Mouse (Mus musculus) lung, postnatal 14 days (tissue): ENCODE measurements around the gene Awat2.
"Not testable (repeated sequence)": the region's sequence is repeated elsewhere in the genome, so short reads cannot be mapped to it uniquely, and the experiment has no call there.

ENCODE experiments used
- DNase-seq: peaks from one replicate; pipeline ENCODE4 v3.0.0; 2021

Gene Awat2

DNA sequence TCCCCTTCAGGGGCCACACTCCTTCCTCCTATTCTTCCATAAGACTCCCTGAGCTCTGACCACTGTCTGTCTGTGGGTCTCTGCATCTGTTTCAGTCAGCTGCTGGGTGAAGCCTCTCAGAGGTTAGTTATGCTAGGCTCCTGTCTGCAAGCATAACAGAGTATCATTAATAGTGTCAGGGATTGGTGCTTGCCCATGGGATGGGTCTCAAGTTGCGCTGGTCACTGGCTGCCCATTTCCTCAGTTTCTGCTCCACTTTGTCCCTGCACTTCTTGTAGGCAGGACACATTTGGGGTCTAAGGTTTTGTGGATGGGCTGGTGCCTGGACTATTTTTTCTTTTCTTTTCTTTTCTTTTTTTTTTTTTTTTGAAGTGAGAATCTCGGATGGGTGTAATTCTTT, at the start of gene Awat2:
Gene Awat2 (minus strand): TSS at position 101 of the 400 bp plus-strand sequence.
- not testable (repeated sequence) for DNase-seq

DNA sequence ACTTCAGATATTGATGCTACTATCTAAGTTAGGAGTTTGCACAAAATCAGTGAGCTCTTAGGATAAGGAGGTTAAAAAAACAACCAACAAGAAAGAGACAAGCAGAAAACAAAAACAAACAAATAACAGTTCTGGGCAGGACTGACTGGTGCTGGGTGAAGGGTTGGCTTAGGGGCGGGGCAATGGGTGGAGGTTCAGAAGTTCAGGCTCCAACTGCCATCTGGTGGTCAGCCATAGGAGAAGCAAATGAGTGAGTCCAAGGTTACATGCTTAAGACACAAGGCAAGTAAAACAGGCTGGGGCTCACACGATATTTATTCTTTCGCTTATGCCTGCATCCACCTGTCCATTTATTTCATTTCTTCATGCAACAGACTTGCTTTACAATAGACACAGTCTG, 37.8 kb upstream of the Awat2 start:
- peak; percentile 68 for DNase-seq

DNA sequence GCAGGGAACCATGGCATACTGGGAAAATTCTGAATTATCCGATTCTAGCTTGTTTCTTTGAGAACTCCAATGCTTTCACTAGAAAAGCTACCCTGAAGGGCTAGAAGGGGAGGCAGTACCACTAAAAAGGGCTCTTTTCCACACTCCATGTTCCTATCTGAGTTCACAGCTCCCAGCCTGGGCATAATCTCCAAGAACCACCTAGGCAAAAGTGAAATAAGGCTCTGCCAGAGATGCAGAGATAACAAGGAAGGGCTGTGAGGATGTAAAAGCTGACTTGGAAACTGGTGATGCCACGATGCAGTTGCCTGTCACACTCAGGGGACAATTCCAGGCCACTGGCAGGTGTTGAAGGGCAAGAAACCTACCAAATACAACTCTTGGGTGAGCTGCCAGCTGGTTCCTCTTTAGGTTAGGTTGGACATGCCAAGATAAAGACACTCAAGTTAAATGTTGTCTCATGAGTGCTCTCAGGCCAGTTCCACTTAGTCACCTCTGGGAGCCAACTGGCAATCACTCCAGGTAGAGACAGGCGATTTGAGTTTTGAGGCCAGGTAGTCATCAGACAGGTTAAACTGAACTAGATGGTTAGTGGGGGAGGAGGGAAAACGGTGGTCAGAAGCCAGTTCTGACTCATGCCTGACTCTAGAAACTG, 33.2 kb upstream of the Awat2 start:
- DNase-seq: no peak

DNA sequence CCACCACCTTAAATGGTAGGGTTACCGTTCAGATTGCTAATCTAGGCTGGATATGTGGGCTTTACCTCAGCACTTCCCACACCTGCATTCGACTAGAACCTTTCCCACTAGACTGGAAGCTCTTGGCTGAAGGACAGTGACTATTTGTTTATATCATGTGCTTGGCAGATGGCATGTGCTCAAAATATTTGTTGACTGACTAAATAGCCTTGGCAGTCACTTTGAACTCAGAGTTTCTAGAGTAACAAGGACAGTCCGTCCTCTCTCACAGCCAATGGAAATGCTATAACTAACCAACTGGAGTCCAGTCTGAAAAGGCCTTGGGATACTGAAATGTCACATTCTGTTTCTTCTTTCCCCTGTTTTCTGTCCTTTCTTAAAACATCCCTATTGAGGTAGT, 29.0 kb upstream of the Awat2 start:
- DNase-seq: no peak

DNA sequence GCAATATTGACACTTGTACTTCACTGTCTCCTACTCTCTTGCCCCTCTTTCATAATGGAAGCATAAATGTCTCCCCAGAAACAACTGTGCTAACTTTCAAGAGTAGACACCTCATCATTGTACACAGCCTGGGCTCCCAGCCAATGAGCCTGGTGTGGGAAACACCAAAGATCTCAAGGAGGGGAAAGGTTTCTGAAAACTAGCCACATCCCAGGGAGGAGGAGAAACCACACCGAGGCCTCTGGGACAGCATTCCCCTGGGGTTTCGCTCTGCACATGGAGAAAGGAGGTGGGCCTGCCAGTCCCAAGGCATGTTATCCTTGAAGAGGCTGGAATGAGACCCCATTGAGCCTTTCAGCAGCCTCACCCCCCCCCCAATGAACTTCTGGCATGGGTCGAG, 27.6 kb upstream of the Awat2 start:
- peak; percentile 6 for DNase-seq

DNA sequence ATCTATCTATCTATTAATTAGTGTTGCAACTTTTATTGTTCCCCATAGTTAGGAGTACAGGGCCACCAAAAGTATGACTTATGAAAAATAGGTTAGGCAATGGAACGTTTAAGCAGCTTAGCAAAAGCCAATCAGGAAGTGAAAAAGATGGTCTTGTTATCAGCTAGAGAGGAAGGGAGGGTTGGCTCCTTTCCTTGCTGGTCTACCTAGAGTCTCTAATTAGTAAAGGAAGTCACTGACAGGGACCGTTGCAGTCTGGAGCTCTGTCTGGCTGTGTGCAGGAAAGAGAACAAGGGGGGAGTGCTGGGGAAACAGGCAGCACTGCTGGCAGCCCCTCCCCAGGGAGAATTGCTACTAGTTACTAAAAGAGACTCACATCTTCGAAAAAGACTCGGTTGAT, 25.5 kb upstream of the Awat2 start:
- DNase-seq: no peak

DNA sequence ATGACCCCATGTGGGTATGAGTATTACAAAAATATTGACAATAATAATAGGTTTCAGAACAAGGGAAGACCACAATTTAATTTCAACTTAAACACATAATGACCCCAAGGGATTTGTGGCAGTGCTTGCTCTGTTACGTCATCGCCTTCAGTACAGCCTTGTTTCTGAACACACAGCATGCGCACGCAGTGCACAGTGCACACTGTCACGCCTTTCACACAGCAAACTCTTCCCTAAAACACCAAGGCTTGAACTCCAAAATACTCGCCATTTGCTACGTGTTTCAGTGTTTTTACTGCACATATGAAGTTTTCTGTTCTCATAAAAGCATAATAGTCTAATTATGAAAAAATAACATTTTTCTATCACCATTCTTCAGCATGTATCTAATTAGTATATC, 1.0 kb upstream of the Awat2 start:
- no peak for DNase-seq

DNA sequence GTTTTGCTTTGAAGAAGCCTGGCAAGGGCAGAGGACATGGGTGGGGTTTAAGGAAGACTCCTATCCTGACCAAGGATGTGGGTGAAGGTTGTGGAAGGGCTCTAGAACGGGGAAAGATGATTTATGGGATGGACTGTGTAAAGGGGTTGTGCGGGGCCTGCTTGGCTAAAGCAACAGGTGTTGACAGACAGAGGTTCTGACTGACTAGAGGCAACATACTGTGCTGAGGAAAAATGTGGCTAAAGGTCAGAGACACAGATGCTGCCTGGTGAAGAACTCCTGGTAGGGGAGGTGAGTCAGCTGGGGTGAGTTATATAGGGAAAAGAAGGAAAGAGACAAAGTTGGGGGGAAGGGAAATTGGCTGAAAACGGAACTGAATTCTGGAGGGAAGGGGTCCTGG, 10.2 kb downstream of the Awat2 start:
- no peak for DNase-seq

DNA sequence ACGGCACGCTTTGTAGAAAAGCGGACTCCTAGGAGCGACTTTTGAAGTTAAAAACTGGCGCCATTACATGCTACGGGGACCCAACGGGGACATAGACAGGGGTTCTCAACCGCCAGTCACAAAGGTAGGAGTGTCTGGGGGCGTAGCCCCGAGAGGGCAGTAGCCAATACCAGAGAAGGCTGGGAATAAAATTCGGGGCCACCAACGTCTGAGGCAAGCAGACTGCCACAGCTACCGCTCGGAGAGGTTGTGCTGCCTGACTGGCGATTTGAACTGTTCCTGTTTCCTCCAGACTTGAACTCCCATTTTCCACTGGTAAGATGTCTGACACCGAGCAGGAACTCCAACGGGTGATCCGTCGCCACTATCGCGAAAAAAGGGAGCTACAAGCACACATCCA, 13.8 kb downstream of the Awat2 start, which contains the start of gene Otud6a:
Gene Otud6a (plus strand): TSS at position 321 of the 400 bp plus-strand sequence.
- DNase-seq: no peak

DNA sequence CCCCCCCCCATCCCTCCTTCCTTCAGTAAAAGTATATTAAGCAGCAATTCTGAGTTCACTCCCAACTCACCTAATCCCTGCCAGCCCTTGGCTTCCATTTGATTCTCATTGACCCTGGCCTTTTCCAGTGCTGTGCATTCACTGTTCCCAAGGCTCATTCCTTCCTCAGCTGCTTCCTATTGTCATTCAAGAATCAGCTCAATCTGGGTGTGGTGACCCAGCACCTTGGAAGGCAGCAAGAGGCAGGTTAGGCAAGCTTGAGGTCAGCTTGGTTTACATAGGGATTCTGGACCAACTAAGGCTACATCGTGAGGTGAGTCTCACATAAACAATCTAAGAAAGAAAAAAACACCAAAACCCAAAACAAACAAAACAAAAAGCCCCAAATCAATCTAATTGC, 33.3 kb downstream of the Awat2 start:
- no peak for DNase-seq

DNA sequence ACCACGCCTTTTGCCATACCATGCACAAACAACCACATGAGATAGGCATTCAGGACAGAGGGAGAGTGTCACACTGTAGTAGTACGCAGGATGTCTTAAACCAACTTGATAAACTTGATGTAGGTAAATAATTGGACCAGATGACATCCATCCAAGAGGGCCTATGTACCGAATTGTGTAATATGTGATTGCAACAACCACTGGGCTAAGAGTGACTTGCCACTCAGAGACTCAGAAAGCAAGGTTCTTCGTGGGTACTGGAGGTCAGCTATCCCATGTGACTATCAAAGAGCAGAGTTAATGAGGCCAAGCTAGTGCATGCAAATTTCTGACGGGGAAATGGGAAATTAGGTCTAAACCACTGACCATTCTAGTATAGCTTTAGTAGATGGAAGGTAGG, 40.9 kb downstream of the Awat2 start:
- DNase-seq: no peak

DNA sequence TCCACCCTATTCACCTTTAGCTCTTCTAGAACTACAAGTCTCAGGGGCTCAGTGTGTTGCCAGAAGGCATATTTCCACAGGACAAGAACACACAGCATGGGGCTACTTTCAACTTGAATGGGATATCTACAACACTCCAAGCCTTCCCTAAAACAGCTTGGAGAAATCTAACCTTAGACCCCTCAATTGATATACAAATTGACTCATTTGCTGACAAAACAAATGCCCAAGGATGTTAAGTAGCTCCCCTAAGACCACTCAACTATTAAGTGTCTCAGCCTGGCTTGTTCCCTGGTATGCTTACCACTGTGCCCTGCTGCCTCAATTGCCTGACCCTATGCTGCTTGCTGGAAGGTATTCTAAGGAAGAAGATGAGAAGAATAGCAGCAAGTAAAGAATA, 41.6 kb downstream of the Awat2 start:
- DNase-seq: no peak

DNA sequence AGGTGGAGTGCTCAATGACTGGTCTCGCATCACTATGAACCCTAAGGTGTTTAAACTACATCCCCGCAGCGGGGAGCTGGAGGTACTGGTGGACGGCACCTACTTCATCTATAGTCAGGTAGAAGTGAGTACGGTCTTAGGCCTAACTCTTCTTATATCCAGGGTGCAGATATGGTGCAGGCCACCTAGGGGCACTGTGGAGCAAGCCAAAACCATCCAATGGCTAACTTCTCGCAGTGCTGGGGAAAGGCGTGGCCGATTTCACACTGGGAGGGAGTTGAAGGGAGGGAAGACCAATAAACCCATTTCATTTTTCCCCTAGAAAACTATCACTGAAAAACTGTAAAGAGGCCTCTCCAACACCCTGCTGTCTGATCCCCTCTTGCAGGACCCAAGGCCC, 47.5 kb downstream of the Awat2 start:
- peak; percentile 3 for DNase-seq

DNA sequence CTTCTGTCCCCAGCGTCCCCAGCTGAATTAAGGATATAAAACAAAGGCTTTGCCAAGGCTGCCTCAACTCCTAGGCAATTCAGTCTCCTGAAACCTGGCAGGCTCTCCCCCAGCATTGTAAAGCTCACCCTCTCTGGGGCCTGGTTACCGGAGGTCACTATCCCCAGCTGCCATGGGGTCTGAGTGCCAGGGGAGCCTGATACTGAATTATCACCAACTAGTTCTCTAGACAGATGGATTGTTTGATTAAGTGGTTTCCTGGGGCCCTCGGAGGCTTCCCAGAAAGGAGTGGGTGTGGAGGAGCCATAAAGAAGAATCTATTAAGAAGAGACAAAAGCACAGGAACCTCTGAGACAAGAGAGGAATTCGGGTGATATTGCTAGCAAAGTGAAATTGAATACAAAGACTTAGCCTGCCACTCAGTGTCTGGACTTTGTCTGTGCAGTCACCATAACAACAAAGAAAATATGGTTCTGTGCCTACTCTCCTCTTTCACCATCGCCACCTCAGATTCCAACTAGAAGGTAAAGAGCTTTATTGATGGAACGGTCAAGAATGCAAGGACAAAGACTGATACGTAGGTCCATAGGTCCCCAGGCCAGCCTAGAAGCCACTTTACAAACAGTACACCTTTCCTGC, 48.2 kb downstream of the Awat2 start:
- no peak for DNase-seq

DNA sequence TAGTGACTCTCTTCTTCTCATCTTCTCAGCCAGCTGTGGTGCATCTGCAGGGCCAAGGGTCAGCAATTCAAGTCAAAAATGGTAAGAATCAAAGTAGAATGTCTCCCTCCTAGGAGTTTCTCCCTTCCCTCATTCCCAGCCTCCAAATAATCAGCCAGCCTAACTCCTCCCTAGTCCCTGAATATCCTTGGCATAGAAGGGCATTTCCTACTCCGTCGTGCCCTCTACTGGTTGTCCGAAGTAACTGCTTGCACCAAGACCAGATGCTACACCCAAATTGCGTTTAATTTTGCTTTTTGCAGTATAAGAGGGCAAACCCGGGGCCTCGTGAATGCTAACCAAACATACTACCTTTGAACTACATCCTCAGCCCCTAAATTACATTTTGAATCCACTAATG, 50.2 kb downstream of the Awat2 start:
- peak; percentile 47 for DNase-seq

DNA sequence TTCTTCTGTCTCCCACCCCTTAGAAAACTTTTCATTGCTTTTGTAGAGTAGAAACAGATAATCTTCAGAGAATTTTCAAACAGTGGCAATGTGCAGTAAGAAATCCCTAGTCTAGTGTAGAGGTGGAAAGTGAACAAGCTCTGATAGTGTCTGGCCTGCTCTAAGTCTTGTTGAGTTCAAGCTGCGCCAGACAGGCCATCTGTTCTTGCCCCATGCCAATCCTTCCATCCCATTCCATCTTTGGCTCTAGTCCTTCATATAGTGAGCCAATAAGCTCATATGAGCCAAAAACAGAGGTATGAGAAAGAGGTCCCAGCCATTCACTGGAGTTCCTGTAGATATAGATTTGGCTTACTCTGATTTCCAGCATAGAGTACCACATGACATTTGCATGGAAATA, 52.6 kb downstream of the Awat2 start:
- DNase-seq: no peak

DNA sequence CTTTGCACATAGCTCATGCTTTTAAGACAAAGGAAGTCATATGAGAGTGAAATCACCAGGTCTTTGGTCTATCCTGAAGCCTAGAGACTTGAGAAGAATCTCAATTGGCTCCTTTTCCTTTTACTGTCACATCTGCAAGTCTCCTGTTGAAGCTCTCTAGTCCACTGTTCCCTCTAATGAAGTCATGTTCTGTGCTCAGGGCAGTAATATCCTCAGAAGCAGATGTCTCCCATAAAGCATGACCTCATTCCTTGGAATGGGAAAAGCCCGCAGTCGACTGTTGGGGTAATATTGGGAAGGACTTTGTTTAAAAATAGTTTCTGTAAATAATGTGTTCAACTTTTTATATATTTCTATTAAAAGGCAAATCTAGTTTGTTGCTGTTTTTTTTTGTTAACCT, 85.5 kb downstream of the Awat2 start:
- DNase-seq: no peak
